Mouse (Mus musculus) MEL (cell line): ENCODE results near the gene Gde1.

Experiments
- CTCF ChIP-seq, 3 experiments: IDR thresholded peaks in 2 of 3; conservative IDR thresholded peaks in 1 of 3; 2 replicates each; pipeline ENCODE4 v1.5.1; 2011 to 2012; ENCODE audit warnings: low read length in 3 of 3, low read depth in 2 of 3, mild to moderate bottlenecking in 2 of 3, improper control_type of control experiment in 1 of 3, inconsistent platforms in 1 of 3, mixed read lengths in 1 of 3, moderate library complexity in 1 of 3; ENCODE audit not compliant: control insufficient read depth in 1 of 3, insufficient read depth in 1 of 3, poor library complexity in 1 of 3, severe bottlenecking in 1 of 3
- EP300 ChIP-seq, 2 experiments: IDR thresholded peaks; 2 replicates each; pipeline ENCODE4 v1.6.1; 2011; ENCODE audit warnings: improper control_type of control experiment in 2 of 2, low read length in 2 of 2, low read depth in 1 of 2, mild to moderate bottlenecking in 1 of 2
- GATA1 ChIP-seq: IDR thresholded peaks from 2 replicates; pipeline ENCODE4 v1.6.1; 2011; ENCODE audit warnings: low read depth, low read length, improper control_type of control experiment
- KAT2A ChIP-seq: conservative IDR thresholded peaks from 2 replicates; pipeline ENCODE4 v1.6.1; 2012; ENCODE audit warnings: low read depth, low read length, improper control_type of control experiment, inconsistent platforms
- NELFE ChIP-seq: IDR thresholded peaks from 2 replicates; pipeline ENCODE4 v1.6.1; 2011; ENCODE audit warnings: low read depth, low read length, improper control_type of control experiment
- NRF1 ChIP-seq: IDR thresholded peaks from 2 replicates; pipeline ENCODE4 v1.6.1; 2014; ENCODE audit warnings: low read depth, mild to moderate bottlenecking, inconsistent platforms, low read length, improper control_type of control experiment, moderate library complexity; ENCODE audit not compliant: poor library complexity, insufficient read depth, severe bottlenecking
- USF1 ChIP-seq: IDR thresholded peaks from 2 replicates; pipeline ENCODE4 v1.6.1; 2014; ENCODE audit warnings: low read depth, mild to moderate bottlenecking, inconsistent platforms, low read length, improper control_type of control experiment, moderate library complexity

DNA sequence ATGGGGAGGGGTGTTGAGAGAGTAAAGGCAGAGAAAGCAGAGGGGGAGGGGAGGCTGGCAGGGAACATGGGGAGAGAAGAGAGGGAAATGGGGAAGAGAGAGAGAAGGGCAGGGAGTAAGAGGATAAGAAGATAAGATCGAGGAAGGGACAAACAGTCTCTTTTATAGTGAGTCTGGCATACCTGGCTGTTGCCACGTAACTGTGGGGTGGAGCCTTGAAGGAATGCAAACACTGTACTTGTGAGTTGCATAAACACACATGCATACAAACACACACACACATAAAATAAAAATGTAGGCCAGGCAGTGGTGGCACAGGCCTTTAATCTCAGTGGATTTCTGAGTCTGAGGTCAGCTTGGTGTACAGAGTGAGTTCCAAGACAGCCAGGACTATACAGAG lies 1.6 kb upstream of the Gde1 start:
- TF ChIP-seq CTCF (IDR thresholded peaks at IDR 0.05 in 2 of 3, conservative IDR thresholded peaks at IDR 0.05 in 1 of 3; ENCODE audit: control insufficient read depth in 1 of 3, insufficient read depth in 1 of 3, low read depth in 2 of 3, low read length in 3 of 3, poor library complexity in 1 of 3, severe bottlenecking in 1 of 3): no peak
- TF ChIP-seq GATA1: no peak
- TF ChIP-seq NELFE: no peak
- no peak for TF ChIP-seq EP300 (IDR thresholded peaks at IDR 0.05; ENCODE audit: low read depth in 1 of 2, low read length in 2 of 2)
- TF ChIP-seq USF1: no peak
- TF ChIP-seq NRF1: no peak
- no peak for TF ChIP-seq KAT2A
